Mouse (Mus musculus) R1 (cell line): ENCODE results near the gene Gm29797.

Source experiments
- DNase-seq: peaks from one replicate; pipeline ENCODE4 v3.0.0-alpha.2; 2018; ENCODE audit warnings: low read depth, low spot score

The Gm29797 gene

GRCm38 (mm10) chr2:181696801-181697420, 40.1 kb downstream of the Gm29797 start:
- peak; percentile 51 for DNase-seq

DNA sequence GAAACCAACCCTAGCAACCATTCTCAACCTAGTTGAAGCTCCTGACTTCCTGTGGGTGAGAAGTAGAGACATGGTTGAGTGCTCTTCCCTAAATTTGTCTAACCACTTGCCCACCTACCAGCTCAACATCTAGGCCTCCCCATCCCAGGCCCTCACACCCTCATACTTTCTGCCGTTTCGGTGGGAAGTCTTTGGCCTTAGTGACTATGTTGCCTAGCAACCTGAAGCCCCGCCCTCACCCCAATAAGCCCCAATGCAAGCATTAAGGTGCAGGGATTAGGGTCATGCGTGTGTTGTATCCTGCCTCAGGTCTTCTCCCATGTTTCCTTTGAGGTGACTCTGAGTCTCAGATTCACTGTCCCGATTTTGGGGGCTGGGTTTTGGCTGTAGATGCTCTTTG, 41.4 kb downstream of the Gm29797 start, which contains the start of gene Lkaaear1:
Gene Lkaaear1, minus strand, starts transcription at position 202 of the 400 bp plus-strand sequence.
- DNase-seq, result peak; percentile 70

GRCm38 (mm10) chr2:181706668-181707067, 49.8 kb downstream of the Gm29797 start:
- no peak for DNase-seq
